26 mouse cellular contexts compared by ENCODE assay signal in the genomic region with DNA sequence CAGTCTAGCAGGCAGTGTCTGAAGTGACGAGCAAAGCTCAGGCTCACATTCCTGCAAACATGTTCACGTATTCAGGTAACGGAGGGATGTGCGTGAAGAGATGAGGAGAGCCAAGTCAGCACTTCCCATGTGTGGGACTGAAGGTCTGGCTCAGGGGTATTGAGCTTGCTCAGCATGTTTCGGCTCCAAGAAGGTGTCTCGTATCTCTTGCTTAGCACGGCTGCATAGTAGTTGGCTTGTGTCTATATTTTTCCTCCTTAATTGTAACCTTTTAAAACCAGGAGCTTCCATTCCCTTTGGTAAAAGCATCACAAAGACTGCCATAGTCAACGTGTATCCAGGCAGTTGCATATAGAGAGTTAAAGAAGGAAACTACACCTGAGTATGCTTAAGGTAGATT. TPM values are rescaled to one million over a fixed set of nuclear protein-coding genes. Genes with fewer than 3 reads are reported as not detected.
"Had no signal": no experiment of that assay in that cellular context is flagged by ENCODE, and none has a peak within 500 bp of the region (broad histone marks: within the 10 kb centered on the region; RNA-seq: fewer than 3 reads in every experiment).

No protein-coding gene starts in this region.

- H3K27me3 ChIP-seq: embryonic facial prominence, embryonic 12.5 days; embryonic facial prominence, embryonic 13.5 days; embryonic facial prominence, embryonic 15.5 days; forebrain, embryonic 12.5 days; forebrain, embryonic 13.5 days; forebrain, embryonic 15.5 days had no signal

- H3K9ac ChIP-seq: embryonic facial prominence, embryonic 12.5 days; embryonic facial prominence, embryonic 13.5 days; embryonic facial prominence, embryonic 15.5 days; forebrain, embryonic 12.5 days; forebrain, embryonic 13.5 days; forebrain, embryonic 15.5 days; forebrain, postnatal 0 days had no signal

- H3K9me3 ChIP-seq: embryonic facial prominence, embryonic 10.5 days; embryonic facial prominence, embryonic 12.5 days; embryonic facial prominence, embryonic 13.5 days; embryonic facial prominence, embryonic 15.5 days; forebrain, embryonic 10.5 days; forebrain, embryonic 12.5 days; forebrain, embryonic 13.5 days; forebrain, embryonic 15.5 days had no signal

- H3K4me3 ChIP-seq: embryonic facial prominence, embryonic 10.5 days; embryonic facial prominence, embryonic 12.5 days; embryonic facial prominence, embryonic 13.5 days; embryonic facial prominence, embryonic 15.5 days; erythroblast, embryonic 14.5 days; forebrain, embryonic 10.5 days; forebrain, embryonic 12.5 days; forebrain, embryonic 13.5 days; forebrain, embryonic 15.5 days; gastrocnemius, adult 2 months; heart, adult 2 months had no signal

- H3K27ac ChIP-seq: embryonic facial prominence, embryonic 10.5 days; embryonic facial prominence, embryonic 12.5 days; embryonic facial prominence, embryonic 13.5 days; embryonic facial prominence, embryonic 15.5 days; forebrain, embryonic 10.5 days; forebrain, embryonic 12.5 days; forebrain, embryonic 13.5 days; forebrain, embryonic 15.5 days; gastrocnemius, adult 2 months; heart, adult 2 months had no signal

- H3K4me1 ChIP-seq: embryonic facial prominence, embryonic 12.5 days; embryonic facial prominence, embryonic 13.5 days; embryonic facial prominence, embryonic 15.5 days; forebrain, embryonic 10.5 days; forebrain, embryonic 13.5 days; forebrain, embryonic 15.5 days had no signal

- H3K36me3 ChIP-seq: forebrain, embryonic 15.5 days had no signal

- H3K4me2 ChIP-seq: embryonic facial prominence, embryonic 12.5 days; embryonic facial prominence, embryonic 13.5 days; embryonic facial prominence, embryonic 15.5 days; forebrain, embryonic 12.5 days; forebrain, embryonic 13.5 days; forebrain, embryonic 15.5 days had no signal

- ATAC-seq: forebrain, embryonic 13.5 days; forebrain, embryonic 14.5 days; forebrain, embryonic 15.5 days; forebrain, embryonic 16.5 days; forebrain, postnatal 0 days had no signal

- DNase-seq: cerebellum, adult 8-10 months; cerebellum, adult 9-10 months; cerebellum, adult 9-11 months; cerebellum, postnatal 10 days; cerebellum, postnatal 14 days; cerebellum, postnatal 25 days; cerebellum, postnatal 36 days; embryo, embryonic 11 days; forebrain, postnatal 0 days; gastrocnemius, adult 2 months; gastrocnemius, postnatal 10 days; gastrocnemius, postnatal 14 days; gastrocnemius, postnatal 25 days; gastrocnemius, postnatal 36 days; heart, adult 2 months had no signal

RNA-seq across cellular contexts. Expression of a gene that starts 50.7 kb away (rescaled TPM):
- polyA plus RNA-seq: erythroblast, embryonic 14.5 days had no signal
